Mouse (Mus musculus): ENCODE data around the gene Tmem104. TPM values are rescaled to one million over a fixed set of nuclear protein-coding genes. Genes with fewer than 3 reads are reported as not detected.

The Tmem104 gene
- total RNA-seq, 2 experiments from 2014 or later, result 9.5 to 9.6 TPM

DNA sequence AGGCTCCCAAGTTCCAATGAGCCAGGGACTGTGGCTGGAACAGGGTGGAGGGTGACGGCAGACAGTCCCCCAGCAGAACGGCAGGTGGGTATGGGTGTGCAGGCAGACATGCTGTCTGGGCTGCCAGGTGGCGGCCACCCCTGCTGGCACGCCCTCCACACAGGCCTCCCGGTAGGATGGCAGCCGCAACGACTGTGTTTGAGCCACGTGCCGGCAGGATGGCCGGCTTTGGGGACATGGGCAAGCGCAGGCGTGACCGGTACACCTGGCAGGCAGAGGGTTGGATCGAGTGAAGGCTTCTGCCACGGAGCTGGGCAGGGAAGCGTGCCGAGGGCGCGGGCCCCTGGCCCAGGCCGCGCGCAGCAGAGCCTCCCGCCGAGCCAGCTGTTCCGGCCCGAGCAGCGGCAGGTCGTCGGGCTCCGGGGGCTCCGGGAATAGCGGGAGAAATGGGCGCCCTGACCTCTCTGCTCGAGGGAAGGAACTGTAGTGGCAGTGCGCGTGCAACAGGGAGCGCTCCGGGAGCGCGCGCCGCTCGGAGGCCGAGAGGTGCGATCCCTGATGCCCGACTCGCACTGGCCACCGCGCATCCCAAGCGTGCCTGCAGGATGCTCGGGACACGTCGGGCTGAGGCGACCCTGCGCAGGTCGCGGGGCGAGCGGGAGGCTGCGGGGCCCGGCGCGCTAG lies 62.6 kb downstream of the Tmem104 start:
- peak in 1 of 2 experiments; percentile 49 for DNase-seq
- intact Hi-C loops (cut with DNase I), result no loop called here

DNA sequence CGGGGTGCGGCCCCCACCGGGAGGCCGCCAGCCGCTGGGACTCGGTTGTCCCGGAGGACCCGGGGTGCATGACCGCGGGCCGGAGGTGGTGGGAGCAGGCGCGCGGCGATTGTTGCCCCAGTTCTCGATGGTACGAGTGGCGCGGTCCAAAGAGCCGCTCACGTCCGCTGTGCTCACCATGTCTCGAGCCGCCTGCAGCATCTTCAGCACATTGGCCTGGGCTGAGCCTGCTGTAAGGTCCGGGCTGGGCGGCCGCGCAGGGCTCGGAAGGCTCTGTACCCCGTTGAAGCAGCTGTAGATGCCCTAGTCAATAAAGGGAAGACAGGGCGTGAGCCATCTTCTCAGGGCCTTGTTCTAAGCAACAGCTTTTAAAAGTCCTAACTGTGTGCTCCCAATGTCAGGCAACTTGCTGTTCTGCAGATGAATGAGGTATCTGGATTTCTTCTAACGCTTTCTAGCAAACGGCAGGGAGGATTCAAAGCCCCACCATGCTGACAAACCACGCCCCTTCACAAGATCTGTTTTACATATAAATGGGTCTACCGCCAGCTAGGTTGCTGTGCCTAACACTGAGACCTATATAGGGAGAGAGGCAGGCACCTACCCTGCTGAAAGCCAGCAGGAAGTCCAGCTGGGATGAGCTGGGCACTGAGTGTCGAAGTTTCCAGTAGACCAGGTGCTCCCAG lies 63.3 kb downstream of the Tmem104 start:
- intact Hi-C loops (cut with DNase I), result no loop called here

GRCm38 (mm10) chr11:115251258-115251657 lies 64.0 kb downstream of the Tmem104 start:
- DNase-seq, result no peak
- intact Hi-C loops (cut with DNase I), result no loop called here

More for the DNA sequence above, 63.3 kb downstream of the Tmem104 start:
- DNase-seq, result no peak

GRCm38 (mm10) chr11:115257775-115258510 lies 70.7 kb downstream of the Tmem104 start:
- intact Hi-C loops (cut with DNase I), result no loop called here
- DNase-seq, result no peak

DNA sequence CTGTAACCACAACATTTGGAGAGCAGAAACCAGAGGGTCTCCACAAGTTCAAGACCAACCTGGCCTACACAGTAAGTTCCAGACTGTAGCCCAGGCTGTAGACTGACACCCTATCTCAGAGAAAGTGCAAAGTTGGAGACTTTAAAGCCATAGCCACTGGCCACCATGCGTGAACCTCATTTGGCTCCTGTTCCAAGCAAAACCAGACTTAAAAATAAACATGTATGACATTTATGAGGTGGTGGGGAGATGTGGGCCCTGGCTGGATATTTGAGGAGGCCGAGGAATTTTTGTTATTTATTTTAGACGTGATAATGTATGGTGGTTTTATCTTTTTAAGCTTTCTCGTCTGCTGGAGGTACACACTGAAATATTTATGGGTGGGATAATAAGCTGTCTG lies 71.8 kb downstream of the Tmem104 start:
- DNase-seq, result no peak
- intact Hi-C loops (cut with DNase I), result no loop called here

DNA sequence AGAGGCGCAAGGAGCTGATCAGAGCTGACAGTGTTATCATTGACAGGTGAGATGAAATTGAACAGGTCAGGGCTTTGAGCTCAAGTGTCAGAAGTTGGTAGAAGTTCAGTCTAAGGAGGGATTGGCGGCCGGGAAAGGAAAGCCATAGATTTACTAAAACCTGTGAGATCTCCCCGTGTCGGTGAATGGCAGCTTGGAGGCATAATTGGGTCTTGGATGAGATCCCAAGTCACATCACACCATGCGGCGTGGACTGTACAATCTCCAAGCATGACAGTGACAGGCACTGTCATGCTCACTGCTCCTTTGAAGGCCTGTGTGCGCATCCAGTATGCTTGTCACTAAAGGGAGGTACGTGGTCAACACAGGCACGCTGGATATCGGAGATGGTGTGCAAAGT lies 75.7 kb downstream of the Tmem104 start:
- DNase-seq, result no peak
- intact Hi-C loops (cut with DNase I), result no loop called here

GRCm38 (mm10) chr11:115264136-115264861 lies 77.0 kb downstream of the Tmem104 start:
- no peak for DNase-seq
- intact Hi-C loops (cut with DNase I), result no loop called here

DNA sequence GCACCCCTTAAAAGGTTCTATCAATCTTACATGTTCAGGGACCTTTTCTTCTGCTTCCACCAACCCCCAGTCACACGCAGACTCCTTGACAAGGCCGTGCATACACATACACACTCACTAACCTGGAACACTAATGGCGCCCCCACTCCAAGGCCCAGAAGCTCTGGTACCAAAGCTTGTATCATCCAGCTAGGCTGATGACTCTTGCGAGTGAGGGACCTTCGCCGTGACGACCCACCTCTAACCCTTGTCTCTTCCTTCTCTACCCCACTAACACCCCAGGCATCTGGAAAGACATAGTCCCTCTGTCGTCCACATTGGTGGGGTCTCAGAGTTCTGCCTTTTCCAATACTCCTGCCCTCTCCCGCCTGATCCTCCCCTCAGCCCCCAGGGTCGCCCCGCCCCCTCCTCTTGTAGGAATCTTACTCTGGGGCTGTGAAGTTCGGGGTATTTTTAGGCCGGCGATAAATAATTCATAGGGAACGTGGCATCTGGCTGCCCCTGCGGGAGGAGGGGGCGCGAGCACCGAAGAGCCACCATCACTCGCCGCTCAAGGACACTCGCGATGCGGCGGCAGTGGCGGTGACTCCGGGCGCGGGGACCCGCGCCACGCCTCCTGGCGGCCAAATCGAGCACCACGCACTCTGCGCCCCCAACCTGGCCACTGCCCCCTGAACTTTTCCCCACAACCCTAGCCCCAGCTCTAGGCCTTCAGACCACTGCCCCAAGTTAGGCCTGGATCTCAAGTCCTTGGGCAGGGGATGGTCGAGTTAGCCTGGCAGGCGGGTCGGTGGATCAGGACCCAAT lies 77.8 kb downstream of the Tmem104 start:
- intact Hi-C loops (cut with DNase I), result loop anchor here (1.0 to 5.0 kb wide), 2 partner anchors 63 to 183 kb away; no protein-coding TSS in a partner anchor
- DNase-seq, result peak in 1 of 2 experiments; percentile 48

DNA sequence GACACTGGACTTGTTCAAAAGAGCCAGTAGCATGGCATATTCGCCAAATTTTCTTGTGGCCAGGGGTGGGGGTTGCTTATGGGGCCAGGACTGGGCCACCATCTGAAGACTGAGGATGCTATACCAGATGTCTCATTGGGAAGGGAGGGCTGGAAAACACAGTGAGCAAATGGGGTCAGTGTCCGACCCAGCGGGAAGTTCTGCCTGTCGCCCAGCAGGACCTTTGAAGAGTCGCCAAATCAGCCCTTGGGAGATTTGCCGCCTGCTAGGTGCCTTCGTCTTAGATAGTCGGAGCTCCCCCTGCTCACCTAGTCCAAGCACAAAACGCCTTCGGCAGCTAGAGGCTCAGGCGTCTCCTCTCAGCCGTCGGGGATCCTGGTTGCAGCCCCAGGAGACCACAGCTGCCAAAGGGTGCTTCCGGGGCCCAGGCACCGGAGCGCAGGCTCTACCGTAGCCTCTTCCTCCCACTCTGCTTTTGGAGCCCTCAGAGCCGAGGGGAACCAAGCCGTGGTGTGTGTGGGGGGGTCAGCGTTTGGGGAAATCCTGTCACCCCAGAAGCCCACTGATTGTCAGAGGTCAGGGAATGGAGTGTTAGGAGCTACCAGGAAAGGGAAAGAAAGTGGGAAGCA lies 78.6 kb downstream of the Tmem104 start:
- no peak for DNase-seq
- intact Hi-C loops (cut with DNase I), result loop anchor here (1.0 to 5.0 kb wide), 2 partner anchors 64 to 184 kb away; no protein-coding TSS in a partner anchor

GRCm38 (mm10) chr11:115266400-115266778 lies 79.1 kb downstream of the Tmem104 start:
- no peak for DNase-seq
- intact Hi-C loops (cut with DNase I), result loop anchor here (5.0 kb wide), 1 partner anchor 184 kb away; no protein-coding TSS in a partner anchor

DNA sequence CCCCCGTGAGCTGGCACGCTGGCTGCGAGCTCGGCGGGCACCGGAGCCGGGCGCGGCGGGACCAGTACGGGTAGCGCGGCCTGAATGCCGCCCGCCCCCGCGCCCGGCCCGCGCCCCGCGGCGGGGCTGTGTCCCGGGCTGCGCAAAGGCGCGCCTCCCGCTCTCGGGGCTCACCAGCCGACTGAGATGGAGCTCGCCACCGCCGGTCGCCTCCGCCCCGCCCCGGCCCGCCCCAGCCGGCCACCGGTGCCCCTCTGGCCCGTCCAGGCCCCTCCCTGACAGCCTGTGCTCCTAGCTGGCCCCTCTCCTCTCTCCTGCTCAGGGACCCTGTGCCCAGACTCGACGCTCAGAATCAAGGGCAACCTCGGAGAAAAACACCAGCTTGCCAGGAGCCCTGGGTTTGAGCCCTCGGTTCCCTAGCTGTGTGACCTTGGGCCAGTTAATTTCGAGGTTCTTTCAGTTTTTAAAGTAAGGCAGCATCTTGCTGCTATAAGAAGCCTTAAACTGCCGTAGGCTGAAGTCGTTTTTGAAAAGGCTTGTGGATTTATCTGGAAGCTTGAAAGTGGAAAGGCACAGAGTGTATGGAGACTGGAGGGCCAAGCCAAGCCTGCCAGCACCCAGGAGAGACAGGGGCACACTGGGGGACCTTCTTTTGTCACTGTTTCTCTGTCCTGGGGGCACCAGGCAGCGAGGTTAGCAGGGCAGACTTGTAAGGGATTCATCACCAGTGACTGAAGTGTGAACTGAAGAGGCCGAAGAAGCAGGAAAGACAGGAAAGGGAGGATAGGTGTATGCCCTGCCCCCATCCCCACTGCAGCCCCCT lies 80.0 kb downstream of the Tmem104 start, which contains the start of gene Grin2c:
Gene Grin2c, minus strand, starts transcription at position 183 of the 823 bp plus-strand sequence.
- DNase-seq, result no peak
- intact Hi-C loops (cut with DNase I), result loop anchor here (5.0 kb wide), 1 partner anchor 185 kb away; no protein-coding TSS in a partner anchor

GRCm38 (mm10) chr11:115267958-115268357 lies 80.7 kb downstream of the Tmem104 start:
- intact Hi-C loops (cut with DNase I), result loop anchor here (5.0 kb wide), 1 partner anchor 186 kb away; no protein-coding TSS in a partner anchor
- no peak for DNase-seq

- intact Hi-C loops (cut with DNase I), result loop anchor here (1.0 to 5.0 kb wide), 4 partner anchors 37 to 187 kb away; partner anchors contain the start of gene Slc9a3r1
- no peak for DNase-seq
These were observed 82.2 kb downstream of the Tmem104 start for GRCm38 (mm10) chr11:115269330-115270066.

- intact Hi-C loops (cut with DNase I), result loop anchor here (1.0 to 5.0 kb wide), 3 partner anchors 38 to 108 kb away; partner anchors contain the start of gene Slc9a3r1
- peak; percentile 80 to 87 for DNase-seq
These were observed 83.0 kb downstream of the Tmem104 start for GRCm38 (mm10) chr11:115270148-115270861.

GRCm38 (mm10) chr11:115271052-115271451 lies 83.8 kb downstream of the Tmem104 start:
- no peak for DNase-seq
- intact Hi-C loops (cut with DNase I), result loop anchor here (2.0 to 5.0 kb wide), 2 partner anchors 39 to 108 kb away; partner anchors contain the start of gene Slc9a3r1

DNA sequence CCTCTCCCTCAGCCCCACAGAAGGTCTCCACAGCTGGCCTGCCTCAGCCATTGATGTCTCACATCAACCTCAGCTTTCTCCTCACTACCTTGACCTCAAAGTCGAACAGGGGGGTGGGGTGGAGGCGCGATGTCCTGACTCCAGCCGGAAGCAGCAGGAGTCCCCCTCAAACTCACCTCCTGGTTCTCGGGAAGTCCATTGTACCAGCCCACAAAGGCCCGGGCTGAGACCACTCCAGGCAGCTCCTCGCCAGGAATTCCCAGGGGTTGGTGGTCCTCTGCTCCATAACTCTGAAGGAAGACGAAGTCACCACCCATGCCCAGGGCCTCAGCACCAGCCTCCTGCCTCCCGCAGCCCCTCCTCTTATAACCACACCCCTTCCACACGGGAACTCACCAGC lies 84.2 kb downstream of the Tmem104 start:
- intact Hi-C loops (cut with DNase I), result loop anchor here (2.0 to 5.0 kb wide), 2 partner anchors 39 to 109 kb away; partner anchors contain the start of gene Slc9a3r1
- DNase-seq, result no peak
